Mouse (Mus musculus) retina, postnatal 1 day (tissue): ENCODE data around the gene Efcab10.

Source experiments
- DNase-seq: peaks from one replicate; pipeline ENCODE4 v3.0.0-alpha.2; 2012

The Efcab10 gene

DNA sequence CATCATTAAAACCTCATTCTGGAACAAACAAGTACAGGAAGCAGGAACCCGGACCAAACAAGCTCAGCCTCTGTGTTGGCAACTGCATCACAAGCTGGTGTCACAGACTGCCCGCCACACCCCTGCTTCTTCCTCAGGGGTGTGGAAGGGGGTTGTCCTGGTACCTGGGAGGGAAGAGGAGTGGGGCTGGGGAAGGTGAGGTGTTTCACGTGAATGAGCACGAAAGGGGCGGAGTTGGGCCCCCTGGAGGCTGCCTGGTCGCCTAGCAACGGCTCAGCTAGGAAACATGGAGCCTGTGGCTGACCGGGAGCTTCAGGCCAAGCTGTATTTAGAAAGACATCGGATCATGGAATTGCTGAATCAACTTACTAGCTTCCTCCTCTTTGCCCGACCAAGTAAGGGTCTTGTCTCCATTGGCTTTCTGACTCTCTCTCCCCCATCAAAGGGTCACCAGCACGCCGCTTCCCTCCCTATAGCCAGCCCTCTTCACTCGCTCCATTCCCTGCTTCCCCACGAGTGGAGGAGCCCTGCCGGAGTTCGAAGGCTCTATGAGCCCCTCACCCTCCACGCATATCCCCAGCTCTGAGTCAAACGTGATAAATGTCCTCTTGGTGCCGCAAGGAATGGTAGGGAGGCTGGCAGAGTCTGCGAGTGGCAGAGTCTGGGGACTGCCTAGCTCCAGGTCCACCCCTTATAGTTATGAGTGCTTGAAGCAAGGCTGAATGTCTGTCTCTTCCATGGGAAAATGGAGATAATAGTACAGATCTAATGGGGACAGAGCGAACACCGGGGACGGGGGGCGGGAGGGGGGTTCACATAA lies at the start of gene Efcab10:
TSS of gene Efcab10 (plus strand) at position 51 of the 820 bp plus-strand sequence.
- peak; percentile 67 for DNase-seq

DNA sequence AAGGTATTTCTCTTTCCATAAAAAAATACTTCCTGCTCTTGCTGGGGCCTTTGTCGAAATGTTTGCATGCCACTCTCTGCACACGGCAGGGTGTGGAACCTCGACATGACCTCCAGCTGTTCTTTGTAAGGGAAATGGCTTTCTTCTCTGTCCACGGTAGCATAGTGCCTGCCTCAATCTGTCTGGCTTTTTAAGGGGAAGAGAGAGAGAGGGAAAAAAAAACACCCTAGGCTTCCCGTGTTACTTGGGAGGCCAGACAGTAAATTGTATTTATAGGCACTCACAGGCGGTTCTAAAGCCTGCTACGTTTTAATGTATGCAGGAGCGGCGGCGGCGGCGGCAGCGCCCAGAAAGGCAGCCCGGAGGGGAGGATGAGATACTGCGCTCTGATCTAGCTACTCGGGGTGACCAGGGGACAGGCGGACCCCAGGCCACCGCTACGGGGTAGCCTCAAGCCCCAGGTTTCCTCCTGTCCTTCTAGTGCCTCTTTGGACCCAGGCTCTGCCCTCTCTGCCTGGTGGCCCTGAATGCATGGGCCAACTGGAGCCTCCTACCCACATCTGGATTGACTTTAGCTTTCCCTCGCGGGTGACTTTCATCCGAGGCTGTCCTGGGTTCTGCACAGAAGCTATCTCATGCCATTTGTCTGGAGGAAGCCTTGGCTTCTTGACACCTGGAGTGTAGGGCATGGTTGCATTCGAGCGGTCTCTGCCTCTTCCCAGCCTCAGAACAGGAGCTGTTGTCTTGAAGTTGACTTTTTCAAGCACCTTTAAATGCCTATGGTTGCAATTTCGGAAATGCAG lies 49.5 kb upstream of the Efcab10 start:
- DNase-seq, result no peak

DNA sequence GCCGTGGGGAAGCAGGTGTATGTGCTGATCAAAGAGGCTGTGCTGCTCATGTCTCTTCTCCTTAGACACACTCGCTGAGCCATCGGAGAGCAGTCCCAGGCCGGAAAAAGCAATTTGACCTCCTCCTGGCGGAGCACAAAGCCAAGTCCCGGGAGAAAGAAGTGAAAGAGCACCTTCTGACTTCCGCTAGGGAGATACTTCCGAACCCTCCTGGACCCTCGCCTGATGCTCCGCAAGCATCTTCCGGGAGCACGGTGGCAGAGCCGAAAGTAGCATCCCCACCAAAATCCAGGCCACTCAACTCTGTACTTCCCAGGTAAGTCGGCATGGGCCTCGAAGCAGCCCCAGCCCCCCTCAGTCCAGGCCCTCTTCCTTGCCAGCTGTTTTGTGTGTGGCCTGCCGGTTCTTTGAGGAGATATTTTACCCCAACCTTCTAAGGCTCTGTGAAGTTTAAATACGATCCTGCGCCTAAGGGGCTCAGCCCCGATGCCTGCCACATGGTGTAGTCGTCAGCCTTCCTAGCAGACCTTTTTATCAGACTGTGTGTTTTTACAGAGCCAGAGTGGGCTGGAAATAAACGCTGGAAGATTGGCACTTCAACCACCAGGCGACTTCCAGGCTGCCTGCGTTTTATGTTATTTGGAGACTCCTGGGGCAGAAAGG lies 48.8 kb upstream of the Efcab10 start:
- DNase-seq, result no peak

DNA sequence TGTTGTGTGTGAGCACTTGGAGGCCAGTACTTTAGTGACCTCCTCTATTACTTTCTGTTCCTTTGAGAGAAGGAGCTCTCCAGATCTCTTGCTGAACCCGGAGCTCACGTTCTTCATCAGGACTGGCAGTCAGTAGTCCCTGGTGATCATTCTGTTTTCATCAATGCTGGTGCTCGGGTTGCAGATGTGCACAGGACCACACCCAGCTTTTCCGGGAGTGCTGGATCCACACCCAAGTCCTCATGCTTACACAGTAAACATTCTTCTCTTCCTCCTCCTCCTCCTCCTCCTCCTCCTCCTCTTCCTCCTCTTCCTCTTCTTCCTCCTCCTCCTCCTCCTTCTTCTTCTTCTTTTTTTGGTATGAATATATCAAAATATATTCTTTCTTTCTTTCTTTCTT lies 42.0 kb upstream of the Efcab10 start:
- no peak for DNase-seq

DNA sequence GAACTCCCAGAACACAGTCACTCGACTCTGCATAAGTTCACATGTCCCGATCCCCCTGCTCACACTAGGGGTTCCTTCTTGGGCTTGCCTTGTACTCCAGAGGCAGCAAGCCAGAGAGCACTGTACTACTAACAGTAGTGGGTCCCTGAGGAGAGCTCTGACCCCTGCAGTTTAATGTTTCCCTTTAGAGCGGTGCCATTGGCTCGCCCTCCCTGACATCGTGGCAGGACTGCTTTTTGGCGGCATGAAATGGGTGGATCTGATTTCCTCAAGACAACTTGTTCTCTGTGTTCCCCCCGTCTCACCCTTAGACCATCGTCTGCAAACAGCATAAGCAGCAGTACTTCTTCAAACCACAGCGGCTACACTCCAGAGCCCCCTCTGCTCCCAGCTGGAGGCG lies 36.3 kb upstream of the Efcab10 start:
- no peak for DNase-seq

DNA sequence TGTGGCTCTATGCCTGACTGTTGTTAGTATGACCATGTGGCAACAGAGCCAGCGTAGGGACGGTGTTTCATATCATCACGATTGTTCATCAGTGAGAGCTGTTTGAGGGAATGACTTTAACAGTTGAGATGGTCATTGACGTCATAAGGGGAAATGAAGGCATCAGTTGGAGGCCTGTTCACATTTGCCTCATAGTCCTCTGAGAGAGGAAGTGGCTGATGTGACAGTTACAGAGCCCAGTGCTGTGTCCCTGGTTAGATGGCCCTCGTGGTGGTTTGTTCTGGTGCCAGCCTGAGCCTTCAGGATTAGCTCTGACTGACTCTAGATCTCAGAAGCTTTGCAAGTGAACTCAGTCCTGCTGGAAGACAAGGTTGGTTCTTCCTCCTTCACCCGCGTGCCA lies 35.4 kb upstream of the Efcab10 start:
- no peak for DNase-seq

DNA sequence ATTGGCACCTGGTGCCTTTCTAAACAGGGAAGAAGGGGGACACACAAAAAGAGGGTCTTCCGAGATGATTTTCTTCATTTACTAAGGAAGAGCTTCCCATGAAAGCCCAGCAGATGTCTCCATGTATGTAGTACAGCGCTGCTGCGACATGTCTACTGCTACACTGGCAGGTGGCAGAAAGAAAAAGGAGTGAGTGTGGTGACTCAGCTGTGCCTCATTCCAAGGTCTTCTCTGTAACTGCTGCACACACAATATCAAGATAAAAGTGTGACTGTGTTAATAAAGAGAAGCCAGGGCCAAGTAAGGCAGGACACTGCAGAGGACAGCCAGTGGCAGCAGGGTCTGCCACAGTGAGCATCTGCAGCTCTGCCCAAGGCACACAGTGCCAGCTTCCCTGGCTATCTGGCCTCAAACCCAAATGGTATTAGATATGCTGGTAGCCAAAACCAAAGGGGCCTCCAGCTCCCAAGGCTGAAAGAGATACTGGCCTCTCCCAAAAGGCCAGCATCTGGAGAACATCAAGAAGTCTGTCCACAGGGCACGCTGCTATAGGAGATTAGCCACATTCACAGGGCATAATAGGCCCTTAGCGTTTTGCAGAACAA lies 34.7 kb upstream of the Efcab10 start:
- DNase-seq, result no peak

DNA sequence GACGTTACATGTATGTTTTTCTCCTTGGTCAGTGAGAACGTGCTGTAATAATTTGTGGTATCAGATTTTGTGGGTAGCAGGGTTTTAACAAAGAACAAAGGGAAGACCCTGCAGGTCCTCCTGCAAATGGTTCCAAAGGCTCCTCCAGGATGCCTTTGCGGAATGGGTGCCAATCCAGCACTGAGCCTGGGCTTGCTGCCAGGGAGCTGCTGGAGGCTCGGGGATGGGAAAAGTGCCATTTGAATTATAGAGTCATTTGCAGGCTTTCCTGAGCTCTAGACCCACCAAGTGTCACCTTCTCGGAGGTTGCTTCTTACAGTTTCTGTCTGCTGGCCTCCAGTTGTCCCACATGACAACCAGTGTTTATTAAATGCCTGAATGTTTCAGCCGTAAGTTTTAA lies 33.9 kb upstream of the Efcab10 start:
- DNase-seq, result no peak

DNA sequence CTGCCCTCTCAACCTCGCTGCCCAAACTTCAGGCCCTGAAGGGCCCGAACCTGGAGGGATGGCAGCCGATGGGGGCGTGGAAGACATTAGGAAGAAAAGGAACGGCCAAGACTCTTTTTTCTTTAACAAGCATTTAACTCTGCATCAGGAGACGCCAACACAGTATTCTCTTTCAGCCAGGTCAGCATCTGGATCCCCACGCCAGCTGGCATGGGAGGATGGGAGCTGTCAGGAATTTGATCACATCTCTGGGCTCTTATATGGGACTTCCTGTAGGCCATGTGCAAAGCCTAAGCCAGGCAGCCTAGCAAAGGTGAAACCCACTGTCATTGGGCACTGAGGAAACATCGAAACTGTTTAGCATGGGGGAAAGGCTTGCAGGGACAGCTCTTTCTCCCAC lies 30.1 kb upstream of the Efcab10 start:
- no peak for DNase-seq

DNA sequence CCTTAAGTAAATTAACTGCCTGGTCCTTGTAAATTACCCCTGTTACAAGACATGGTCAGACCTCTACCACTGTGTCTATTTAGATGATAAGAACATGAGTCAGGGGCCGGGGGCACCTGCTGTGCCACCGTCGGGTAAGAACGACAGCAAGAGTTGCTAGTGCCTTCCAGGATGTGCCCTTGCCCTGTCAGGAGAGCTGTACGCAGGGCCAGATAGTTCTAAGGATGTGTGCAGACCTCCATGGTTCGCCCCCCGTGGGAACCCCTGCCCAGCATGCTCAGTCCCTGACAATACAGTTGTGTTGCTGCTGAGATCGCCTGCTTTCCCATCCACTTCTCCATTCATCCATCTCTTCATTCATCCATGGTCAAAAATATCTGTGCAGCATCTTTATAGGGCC lies 29.5 kb upstream of the Efcab10 start:
- DNase-seq, result no peak

DNA sequence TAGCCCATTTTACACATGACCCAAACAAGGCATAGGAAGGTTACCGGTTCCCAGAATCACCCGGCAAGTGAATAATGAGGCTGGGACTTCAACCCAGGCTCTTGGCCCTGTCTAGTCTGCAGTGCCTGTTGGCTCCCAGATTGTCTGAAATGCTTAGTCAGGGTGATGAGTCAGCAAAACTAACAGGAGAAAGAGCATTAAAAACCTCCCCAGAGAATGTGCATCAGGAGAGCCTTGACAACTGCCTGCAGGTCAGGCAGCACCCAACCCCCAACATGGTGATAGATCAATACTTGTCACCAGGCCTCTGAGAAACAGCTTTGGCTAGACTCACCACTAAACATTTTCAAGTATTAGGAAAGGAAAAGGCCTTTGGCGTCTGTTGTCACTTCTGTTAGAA lies 25.1 kb upstream of the Efcab10 start:
- no peak for DNase-seq

DNA sequence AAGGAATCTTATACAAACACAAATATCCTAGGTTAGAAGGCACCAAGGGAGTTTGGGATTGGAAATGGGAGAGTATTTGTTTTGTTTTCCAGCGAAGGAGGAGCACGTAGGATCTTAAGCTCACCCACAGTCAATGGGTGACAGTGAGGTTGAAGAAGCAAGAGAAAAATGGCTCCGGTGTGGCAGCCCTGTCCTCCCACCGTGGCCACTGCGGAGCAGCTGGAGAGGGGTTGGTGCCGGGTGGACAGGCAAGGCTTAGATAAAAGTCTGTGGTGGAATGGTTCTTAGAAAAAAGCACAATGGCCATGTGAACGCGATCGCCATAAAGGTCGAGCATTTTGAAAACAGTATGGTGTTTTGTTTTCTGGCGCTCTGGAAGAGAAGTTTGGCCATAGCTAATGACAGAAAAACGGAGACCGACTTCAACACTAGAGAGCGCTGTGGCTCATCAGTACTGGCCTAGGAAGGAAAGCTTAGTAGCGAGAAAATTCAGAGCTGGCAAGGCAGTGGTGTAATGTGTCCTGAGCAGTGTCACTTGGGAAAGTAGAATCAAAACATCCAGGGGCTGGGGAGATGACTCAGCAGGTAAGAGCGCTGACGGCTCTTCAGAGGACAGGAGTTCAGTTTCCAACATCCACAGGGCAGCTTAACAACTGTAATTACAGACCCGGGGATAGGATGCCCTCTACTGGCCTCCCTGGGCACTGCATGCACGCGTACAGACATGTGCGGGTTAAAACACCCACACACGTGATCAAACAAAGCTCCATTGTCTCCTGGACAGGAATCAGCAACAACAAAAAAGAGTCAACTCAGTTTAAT lies 14.8 kb upstream of the Efcab10 start:
- peak; percentile 90 for DNase-seq

DNA sequence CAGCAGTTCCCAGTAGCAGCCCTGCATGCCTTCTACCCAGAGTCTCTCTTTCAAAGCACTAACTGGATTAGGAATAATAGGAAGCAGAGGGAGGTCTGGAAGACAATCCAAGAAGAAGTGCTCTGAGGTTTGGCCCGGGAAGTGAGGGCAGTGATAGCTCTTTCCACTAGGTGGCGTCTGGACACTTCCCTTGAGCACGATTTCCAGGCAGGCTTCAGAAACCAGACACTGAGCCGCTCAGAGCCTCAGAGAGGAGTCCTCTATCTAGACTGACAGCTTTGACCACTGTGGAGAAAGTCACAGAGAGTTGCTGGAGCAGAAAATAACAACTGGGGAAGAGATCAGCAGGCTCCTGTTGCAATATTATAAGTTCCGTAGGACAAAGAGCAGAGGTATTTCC lies 5.8 kb upstream of the Efcab10 start:
- peak; percentile 89 for DNase-seq

DNA sequence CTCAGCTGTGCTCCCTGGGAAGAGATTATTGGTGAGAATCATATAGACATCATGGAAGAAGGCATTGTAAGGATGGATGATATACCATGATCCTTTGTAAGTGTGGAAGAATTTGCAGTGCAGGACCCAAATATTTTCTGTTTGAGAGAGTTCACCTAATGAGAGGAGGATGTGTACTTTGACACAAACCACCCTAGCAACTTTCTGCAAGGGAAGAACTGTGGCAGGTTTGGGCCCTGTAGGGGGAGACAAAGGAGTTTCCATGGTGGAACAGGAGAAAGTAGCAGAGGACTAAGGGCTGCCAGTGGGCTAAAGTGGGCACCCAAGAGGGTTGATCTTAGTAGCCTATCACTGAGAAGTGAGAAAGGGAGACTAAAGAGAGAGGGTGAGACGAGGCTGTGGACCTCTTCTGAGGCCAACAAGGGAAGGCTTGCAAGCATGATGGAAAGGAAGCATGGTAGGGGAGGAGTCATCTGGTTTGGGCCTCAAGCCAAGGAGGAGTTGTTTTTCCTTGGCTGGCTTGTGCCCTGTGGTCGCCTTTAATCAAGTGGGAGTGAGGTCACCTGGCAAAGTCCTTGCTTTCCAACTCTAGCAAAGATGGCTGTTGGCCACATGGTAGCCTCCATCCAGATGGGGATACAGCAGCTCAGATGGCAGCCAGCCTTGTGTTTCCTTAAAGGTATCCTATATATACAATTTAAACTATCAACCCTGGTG lies 3.7 kb upstream of the Efcab10 start:
- DNase-seq, result no peak

DNA sequence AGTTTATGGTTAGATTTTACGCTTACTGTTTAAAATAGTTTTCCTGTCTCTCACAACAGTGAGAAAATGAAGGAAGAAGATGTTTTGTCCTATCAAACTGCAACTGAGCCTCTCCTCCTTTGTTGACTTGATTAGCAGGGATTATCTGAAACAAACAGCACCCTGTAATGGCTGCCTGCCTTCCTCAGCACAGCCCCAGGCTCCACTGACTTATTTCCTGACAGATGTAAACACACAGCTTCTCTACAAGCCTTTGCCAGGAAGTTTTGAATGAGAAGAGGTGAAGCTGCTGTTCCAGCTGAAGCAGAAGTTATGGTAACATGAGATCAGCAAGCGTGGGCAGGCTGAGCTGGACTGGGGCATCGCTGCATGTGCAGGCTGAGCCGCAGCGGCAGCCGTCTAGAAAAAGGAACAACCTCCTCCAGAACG lies 8.6 kb downstream of the Efcab10 start:
- no peak for DNase-seq

DNA sequence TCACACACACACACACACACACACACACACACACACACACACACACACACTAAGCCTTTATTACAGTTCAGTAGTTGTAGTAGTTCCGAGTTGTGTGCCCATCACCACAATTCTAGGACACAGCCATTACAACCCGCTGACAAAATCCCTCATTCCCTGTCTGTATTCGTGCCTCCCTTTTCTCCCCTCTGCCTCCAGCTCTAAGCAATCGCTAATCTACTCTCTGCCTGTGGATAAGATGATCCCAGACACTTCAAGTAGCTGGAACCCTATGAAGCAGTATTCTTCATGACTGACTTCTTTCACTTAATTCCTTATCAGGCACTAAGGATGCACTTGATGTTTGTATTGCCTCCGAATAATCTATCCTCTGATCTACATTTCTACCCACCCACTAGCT lies 10.3 kb downstream of the Efcab10 start:
- no peak for DNase-seq

DNA sequence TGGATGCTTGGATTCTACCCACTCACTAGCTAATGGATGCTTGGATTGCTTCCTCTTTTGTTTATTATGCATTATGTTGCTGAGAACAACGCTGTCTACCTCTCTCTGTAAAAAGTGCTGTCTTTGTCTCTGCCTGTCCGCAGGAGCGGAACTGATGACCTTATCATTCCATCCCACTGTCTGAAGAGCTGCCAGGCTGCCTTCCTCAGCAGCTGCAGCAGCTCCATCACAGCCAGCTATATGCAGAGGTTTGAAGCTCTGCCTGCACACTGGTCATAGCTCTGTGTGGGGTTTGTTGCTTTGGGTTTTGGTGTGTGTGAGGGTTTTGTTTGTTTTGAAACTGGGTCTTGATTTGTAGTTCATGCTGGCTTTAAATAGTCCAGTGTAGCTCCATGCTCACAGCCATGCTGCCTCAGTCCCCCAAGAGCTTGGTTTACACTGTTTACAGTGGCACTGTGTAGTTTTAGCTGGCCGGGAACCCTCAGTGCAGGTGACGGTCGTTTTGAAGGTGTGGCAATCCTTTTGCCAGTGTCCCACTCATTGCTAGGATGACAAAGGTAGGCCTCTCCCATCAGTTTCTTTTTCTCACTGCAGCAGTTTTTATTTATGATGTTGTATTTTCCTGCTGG lies 10.9 kb downstream of the Efcab10 start:
- DNase-seq, result peak; percentile 67

DNA sequence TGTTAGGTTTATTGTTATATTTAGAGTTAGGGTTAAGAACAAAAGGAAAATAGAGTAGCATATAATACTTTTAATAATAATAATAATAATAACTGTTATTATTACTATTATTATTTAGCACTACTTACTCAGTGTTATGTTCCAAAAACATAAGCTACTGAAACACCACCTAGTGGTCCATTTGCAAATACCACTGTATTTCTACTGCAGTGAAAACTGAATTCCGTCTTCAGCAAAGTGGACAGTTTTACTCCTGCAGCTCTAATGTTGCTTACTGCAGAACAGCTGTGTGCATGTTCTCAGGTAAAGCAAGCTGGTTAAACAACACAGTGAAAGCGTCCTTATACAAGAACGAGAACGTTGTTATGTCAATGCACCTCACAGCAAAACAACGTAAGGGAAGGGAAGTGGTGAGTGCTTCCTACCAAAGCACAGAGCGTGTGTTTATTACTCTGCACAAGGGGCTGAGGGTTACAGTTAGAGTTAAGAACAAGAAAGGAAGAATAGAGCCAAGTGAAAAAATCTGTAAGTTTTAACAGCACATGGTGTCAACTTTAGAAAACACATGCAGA lies 17.0 kb downstream of the Efcab10 start:
- peak; percentile 19 for DNase-seq

DNA sequence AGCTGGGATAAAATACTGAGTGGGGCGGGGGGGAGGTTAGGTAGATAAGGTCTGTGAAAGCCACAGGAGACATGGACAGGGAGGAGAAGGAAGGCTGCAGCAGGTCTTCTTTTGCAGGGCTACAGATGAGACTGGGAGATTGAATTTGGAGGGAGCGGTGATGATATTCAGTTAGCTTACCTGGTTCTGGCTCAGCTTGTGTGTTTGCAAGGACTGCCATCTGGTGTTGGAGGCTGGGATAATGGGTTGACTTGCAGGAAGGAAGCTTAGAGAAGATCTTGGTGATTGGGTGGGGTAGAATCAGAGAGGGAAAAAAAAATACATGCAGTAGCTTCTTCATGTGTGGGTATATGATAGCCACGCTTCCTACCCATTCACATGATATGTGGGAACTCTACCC lies 29.7 kb downstream of the Efcab10 start:
- DNase-seq, result peak; percentile 69

DNA sequence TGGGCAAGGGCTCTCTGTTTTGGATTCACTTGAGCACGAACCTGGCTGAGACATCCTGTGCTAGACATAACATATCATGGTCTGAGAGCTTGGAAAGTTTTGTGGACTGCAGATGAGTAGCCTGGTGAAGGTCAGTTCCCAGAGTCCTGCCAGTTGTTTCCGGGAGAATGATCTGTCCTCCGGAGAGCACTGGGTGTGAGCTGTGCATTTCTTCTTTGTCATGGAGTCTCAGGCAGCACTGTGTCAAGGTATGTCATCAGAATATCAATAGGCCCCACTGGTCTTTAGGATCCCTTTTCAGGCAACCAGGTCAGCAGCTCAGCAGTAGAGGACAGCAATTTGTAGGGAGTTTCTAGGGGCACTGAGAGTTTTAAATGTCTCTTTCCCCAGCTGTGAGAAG lies 32.6 kb downstream of the Efcab10 start:
- DNase-seq, result no peak

DNA sequence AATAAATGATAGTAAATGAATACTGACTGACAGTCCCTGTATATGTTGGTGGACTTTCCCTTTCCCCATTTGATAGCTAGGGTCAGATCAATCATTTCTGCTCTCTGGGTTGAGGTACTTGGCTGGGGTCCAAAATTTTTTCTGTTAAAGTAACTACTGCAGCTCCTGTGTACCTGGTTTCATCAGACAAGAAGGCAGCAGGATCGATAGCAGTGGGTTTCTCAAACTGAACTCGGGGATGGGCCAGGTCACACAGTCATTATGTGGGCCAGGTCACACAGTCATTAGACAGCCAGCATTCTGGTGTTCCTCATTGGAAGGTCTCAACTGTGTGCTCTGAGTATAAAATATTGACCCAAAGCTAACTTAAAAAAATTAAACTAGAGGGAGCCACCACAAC lies 33.1 kb downstream of the Efcab10 start:
- no peak for DNase-seq
